Mouse (Mus musculus): Measurements from ENCODE around the gene Fam135a. TPM values are rescaled to one million over a fixed set of nuclear protein-coding genes. Genes with fewer than 3 reads are reported as not detected.

Gene Fam135a
- polyA plus RNA-seq, 1 experiment from 2014 or later, result 39.2 TPM

- 83% methylated on average over 5 of the region's 5 CpGs for WGBS
- peaks cover 32% of the 10 kb centered on the region for H3K36me3 ChIP-seq
- H3K27ac ChIP-seq, result no peak overlapping the region
- H3K4me1 ChIP-seq, result no peaks in the 10 kb centered on the region
- no peak for DNase-seq (ENCODE audit: low spot score)
- no peak overlapping the region for H3K4me3 ChIP-seq
- no peaks in the 10 kb centered on the region for H3K27me3 ChIP-seq (ENCODE audit: low read depth, poor library complexity, severe bottlenecking)
- no peaks in the 10 kb centered on the region for H3K9me3 ChIP-seq (replicated peaks)
Measured at GRCm38 (mm10) chr1:24045627-24046026, 54.5 kb downstream of the Fam135a start.

- Histone ChIP-seq H3K36me3 (peaks cover 31% of the 10 kb centered on the region), H3K27ac (no peak overlapping the region), H3K27me3 (ENCODE audit: low read depth, poor library complexity, severe bottlenecking) (no peaks in the 10 kb centered on the region), H3K9me3 (replicated peaks) (no peaks in the 10 kb centered on the region), H3K4me1 (no peaks in the 10 kb centered on the region), H3K4me3 (no peak overlapping the region)
- 85% methylated on average over 5 of the region's 5 CpGs for WGBS
- DNase-seq (ENCODE audit: low spot score), result no peak
Measured at GRCm38 (mm10) chr1:24043007-24043406, 57.1 kb downstream of the Fam135a start.

GRCm38 (mm10) chr1:24033759-24034423, 66.2 kb downstream of the Fam135a start:
- no peak for DNase-seq (ENCODE audit: low spot score)
- peaks cover 41% of the 10 kb centered on the region for H3K36me3 ChIP-seq
- WGBS, result 87% methylated on average over 2 of the region's 2 CpGs
- H3K4me1 ChIP-seq, result no peaks in the 10 kb centered on the region
- H3K27ac ChIP-seq, result no peak overlapping the region
- no peaks in the 10 kb centered on the region for H3K9me3 ChIP-seq (replicated peaks)
- no peaks in the 10 kb centered on the region for H3K27me3 ChIP-seq (ENCODE audit: low read depth, poor library complexity, severe bottlenecking)
- H3K4me3 ChIP-seq, result no peak overlapping the region

DNA sequence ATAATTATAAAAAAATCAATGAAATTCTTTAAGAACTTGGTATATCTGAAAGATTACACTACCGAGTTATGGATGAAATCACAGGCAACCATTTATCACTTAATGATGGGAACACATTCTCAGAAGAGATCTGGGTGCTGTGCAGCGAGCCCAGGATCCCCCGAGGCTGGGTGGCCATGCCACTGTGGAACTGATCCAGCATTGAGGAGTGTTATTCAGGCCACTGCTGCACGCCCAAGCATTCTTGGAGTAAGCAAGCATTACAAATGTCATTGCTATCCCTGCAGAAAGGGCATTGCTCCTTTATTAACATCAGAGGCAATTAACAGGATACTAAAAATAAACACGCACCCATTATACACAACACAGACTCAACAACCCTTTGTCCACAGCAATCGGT, 89.3 kb downstream of the Fam135a start:
- peak; percentile 14 for DNase-seq (ENCODE audit: low spot score)
- H3K9me3 ChIP-seq (replicated peaks), result no peaks in the 10 kb centered on the region
- WGBS, result 95% methylated on average over 6 of the region's 6 CpGs
- H3K4me1 ChIP-seq, result no peaks in the 10 kb centered on the region
- H3K36me3 ChIP-seq, result peaks cover 14% of the 10 kb centered on the region; the same call in 1 of the 2 replicates
- H3K4me3 ChIP-seq, result no peak overlapping the region
- H3K27ac ChIP-seq, result no peak overlapping the region
- no peaks in the 10 kb centered on the region for H3K27me3 ChIP-seq (ENCODE audit: low read depth, poor library complexity, severe bottlenecking)

- Histone ChIP-seq H3K27ac (no peak overlapping the region), H3K9me3 (replicated peaks) (no peaks in the 10 kb centered on the region), H3K36me3 (peaks cover 14% of the 10 kb centered on the region; the same call in 1 of the 2 replicates), H3K4me1 (no peaks in the 10 kb centered on the region), H3K4me3 (no peak overlapping the region), H3K27me3 (ENCODE audit: low read depth, poor library complexity, severe bottlenecking) (no peaks in the 10 kb centered on the region)
- DNase-seq (ENCODE audit: low spot score), result peak; percentile 21
- whole genome bisulfite sequencing, result 94% methylated on average over 6 of the region's 6 CpGs
Measured at GRCm38 (mm10) chr1:24010016-24010415, 90.1 kb downstream of the Fam135a start.

- Histone ChIP-seq H3K27me3 (ENCODE audit: low read depth, poor library complexity, severe bottlenecking) (no peaks in the 10 kb centered on the region), H3K9me3 (replicated peaks) (no peaks in the 10 kb centered on the region), H3K36me3 (peaks cover 5% of the 10 kb centered on the region), H3K4me1 (peaks cover 4% of the 10 kb centered on the region; the same call in 1 of the 2 replicates), H3K4me3 (no peak overlapping the region), H3K27ac (no peak overlapping the region)
- 86% methylated on average over 8 of the region's 8 CpGs for WGBS
- DNase-seq (ENCODE audit: low spot score), result peak; percentile 22
Measured at GRCm38 (mm10) chr1:24007621-24008020, 92.5 kb downstream of the Fam135a start.

DNA sequence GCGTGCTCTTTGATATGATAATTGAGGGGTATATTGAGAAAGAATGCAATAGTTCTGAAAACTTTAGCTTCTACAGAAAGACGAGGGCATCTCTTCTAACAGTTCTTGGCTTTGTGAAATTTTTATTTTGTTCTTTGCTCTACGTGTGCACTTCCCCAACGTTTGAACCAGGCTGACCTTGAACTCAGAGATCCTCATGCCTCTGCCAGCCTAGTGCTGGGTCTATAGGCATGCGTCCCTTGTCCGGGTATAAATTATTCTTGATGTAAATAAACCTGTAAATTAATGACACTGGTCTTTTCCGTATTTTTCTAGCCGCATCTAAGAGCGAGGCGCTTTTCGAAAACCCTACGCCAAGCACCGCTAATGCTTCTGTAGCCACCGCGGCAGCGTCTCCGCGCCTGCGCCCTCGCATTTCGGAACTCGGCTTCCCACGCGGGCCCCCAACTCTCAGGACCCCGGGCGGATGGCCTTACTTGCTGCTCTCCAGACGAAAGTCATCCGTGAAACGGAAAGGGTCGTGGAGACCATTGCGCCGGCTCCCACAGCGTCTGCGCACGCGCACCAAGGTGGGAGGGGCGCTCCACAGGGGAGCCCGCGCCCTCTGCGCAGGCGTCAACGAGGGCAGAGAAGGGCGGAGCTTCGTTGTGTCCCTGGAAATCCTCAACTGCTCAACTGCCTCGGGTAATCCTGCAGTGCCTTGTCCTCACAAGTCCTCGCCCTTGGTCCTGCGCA, 94.9 kb downstream of the Fam135a start, which contains the start of gene Sdhaf4:
TSS of gene Sdhaf4 (minus strand) at position 587 of the 735 bp plus-strand sequence.
- 2% methylated on average over 47 of the region's 47 CpGs for WGBS
- H3K4me3 ChIP-seq, result peak within 1 kb of the TSS; percentile 78

DNA sequence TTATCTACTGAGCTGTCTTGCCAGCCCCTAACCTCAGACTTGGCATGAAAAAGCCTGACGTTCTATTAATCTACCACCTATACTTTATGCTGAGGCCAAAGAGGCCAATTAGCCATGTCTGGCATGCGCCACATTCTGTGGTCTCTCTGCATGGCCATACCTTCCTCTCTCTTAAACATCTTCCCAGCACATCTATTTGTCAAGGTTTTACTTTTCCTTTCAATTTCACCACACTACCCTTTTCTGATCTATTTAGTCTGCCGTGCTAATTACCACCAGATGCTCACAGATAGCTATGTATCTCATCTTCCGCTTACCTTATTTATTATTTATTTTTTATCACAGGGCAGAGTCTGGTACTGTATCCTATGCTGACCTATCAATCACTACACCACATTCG, 100.8 kb downstream of the Fam135a start:
- H3K4me1 ChIP-seq, result peaks cover 1% of the 10 kb centered on the region; the same call in 1 of the 2 replicates
- H3K27me3 ChIP-seq (ENCODE audit: low read depth, poor library complexity, severe bottlenecking), result no peaks in the 10 kb centered on the region
- H3K4me3 ChIP-seq, result no peak overlapping the region
- H3K36me3 ChIP-seq, result peaks cover 56% of the 10 kb centered on the region
- H3K27ac ChIP-seq, result no peak overlapping the region
- no peak for DNase-seq (ENCODE audit: low spot score)
- 91% methylated on average over 5 of the region's 5 CpGs for WGBS
- H3K9me3 ChIP-seq (replicated peaks), result no peaks in the 10 kb centered on the region

More for the DNA sequence above, 94.9 kb downstream of the Fam135a start, which contains the start of gene Sdhaf4:
- H3K9me3 ChIP-seq (replicated peaks), result no peaks in the 10 kb centered on the region
- no peaks in the 10 kb centered on the region for H3K27me3 ChIP-seq (ENCODE audit: low read depth, poor library complexity, severe bottlenecking)
- peak within 1 kb of the TSS; percentile 94 for H3K27ac ChIP-seq
- H3K4me1 ChIP-seq, result peaks cover 4% of the 10 kb centered on the region; the same call in 1 of the 2 replicates
- H3K36me3 ChIP-seq, result peaks cover 26% of the 10 kb centered on the region
- DNase-seq (ENCODE audit: low spot score), result peak; percentile 96

DNA sequence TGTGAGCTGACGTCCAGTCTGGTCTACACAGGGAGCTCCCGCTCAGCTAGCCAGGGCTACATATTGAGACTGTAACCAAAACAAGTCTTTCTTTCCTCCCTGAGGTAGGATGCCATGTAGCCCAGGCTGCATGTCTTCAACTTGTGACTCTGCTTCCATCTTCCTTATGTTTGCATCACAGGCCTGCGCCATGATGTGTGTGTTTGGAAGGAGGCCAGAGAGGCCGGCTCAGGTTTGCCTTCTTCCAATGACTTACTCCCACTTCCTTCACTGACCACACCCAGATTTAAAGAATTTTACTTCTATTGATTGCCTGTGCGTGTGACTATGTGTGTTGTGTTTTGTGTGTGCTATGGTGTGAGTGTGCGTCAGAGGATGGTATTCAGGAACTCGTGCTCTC, 101.3 kb downstream of the Fam135a start:
- Histone ChIP-seq H3K27ac (no peak overlapping the region), H3K27me3 (ENCODE audit: low read depth, poor library complexity, severe bottlenecking) (no peaks in the 10 kb centered on the region), H3K36me3 (peaks cover 56% of the 10 kb centered on the region), H3K9me3 (replicated peaks) (no peaks in the 10 kb centered on the region), H3K4me3 (no peak overlapping the region), H3K4me1 (no peaks in the 10 kb centered on the region)
- no peak for DNase-seq (ENCODE audit: low spot score)
- 93% methylated on average over 7 of the region's 7 CpGs for WGBS

DNA sequence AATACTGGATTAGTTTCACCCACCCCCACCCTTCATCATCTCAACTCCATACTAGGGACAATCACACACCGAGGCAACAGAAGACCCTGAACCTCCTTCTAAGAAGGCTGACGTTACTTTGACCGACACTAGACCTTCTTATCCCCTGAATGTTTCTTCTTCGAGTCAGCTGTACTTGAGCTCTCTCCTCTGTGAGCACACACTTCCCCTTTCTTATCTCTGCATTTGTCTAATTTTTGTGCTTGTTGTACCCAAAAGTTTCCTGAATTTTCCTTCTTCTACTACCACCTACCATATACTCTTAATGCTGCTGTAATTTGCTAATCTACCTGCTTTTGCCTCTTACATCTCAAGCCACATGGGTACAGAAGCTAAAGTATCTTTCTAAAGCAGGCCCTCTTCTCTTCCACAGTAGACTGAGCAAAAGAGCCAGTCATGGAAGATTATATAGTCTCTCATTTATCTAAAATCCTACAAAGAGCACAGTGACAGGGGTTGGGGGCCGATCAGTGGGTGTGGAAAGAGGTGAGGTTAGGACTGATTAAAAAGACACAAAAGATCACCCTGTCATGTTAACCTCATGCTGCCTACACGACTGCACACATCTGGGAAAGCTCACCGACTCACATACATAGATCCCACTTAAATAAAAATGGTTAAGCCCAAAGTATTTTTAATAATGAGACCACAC, 101.9 kb downstream of the Fam135a start:
- no peak overlapping the region for H3K27ac ChIP-seq
- 93% methylated on average over 7 of the region's 7 CpGs for WGBS
- H3K9me3 ChIP-seq (replicated peaks), result no peaks in the 10 kb centered on the region
- H3K36me3 ChIP-seq, result peaks cover 56% of the 10 kb centered on the region
- no peaks in the 10 kb centered on the region for H3K4me1 ChIP-seq
- no peak overlapping the region for H3K4me3 ChIP-seq
- no peak for DNase-seq (ENCODE audit: low spot score)
- no peaks in the 10 kb centered on the region for H3K27me3 ChIP-seq (ENCODE audit: low read depth, poor library complexity, severe bottlenecking)

DNA sequence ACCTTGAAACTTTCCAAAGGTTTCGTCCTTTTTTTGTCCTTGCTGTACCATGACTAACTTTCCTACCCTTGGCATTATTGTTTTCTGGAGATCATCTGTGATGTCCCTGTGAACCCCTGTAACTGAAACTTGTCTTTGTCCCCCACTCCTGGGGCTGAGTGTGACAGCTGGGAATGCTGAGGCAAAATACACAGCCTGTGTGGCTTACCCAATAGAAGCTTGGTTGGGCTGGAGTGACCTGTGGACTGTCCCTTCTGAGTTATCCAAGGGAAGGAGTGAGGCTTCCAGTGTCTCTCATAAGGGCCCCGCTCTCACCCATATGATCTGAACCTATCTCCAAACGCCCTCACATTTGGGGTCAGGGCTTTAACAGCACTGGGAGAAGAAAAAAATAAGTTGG, 102.6 kb downstream of the Fam135a start:
- DNase-seq (ENCODE audit: low spot score), result no peak

GRCm38 (mm10) chr1:23995420-23995819, 104.7 kb downstream of the Fam135a start:
- WGBS, result 94% methylated on average over 4 of the region's 4 CpGs
- no peaks in the 10 kb centered on the region for H3K27me3 ChIP-seq (ENCODE audit: low read depth, poor library complexity, severe bottlenecking)

More for the DNA sequence above, 102.6 kb downstream of the Fam135a start:
- Histone ChIP-seq H3K27ac (no peak overlapping the region), H3K27me3 (ENCODE audit: low read depth, poor library complexity, severe bottlenecking) (no peaks in the 10 kb centered on the region), H3K4me1 (no peaks in the 10 kb centered on the region), H3K36me3 (peaks cover 53% of the 10 kb centered on the region), H3K9me3 (replicated peaks) (no peaks in the 10 kb centered on the region), H3K4me3 (no peak overlapping the region)
- WGBS, result 90% methylated on average over 3 of the region's 3 CpGs

GRCm38 (mm10) chr1:23983118-23983517, 117.0 kb downstream of the Fam135a start:
- H3K9me3 ChIP-seq (replicated peaks), result no peaks in the 10 kb centered on the region
- no peak overlapping the region for H3K27ac ChIP-seq
- 93% methylated on average over 3 of the region's 3 CpGs for WGBS
- no peaks in the 10 kb centered on the region for H3K27me3 ChIP-seq (ENCODE audit: low read depth, poor library complexity, severe bottlenecking)
- no peak for DNase-seq (ENCODE audit: low spot score)
- H3K4me1 ChIP-seq, result no peaks in the 10 kb centered on the region
- no peaks in the 10 kb centered on the region for H3K36me3 ChIP-seq
- no peak overlapping the region for H3K4me3 ChIP-seq

More at GRCm38 (mm10) chr1:23995420-23995819, 104.7 kb downstream of the Fam135a start:
- no peak for DNase-seq (ENCODE audit: low spot score)
- H3K36me3 ChIP-seq, result peaks cover 33% of the 10 kb centered on the region
- H3K4me3 ChIP-seq, result no peak overlapping the region
- no peak overlapping the region for H3K27ac ChIP-seq
- no peaks in the 10 kb centered on the region for H3K9me3 ChIP-seq (replicated peaks)
- no peaks in the 10 kb centered on the region for H3K4me1 ChIP-seq

All from limb, embryonic 10.5 days (tissue).